ENCODE assay signal across 8 mouse cellular contexts in the genomic region with DNA sequence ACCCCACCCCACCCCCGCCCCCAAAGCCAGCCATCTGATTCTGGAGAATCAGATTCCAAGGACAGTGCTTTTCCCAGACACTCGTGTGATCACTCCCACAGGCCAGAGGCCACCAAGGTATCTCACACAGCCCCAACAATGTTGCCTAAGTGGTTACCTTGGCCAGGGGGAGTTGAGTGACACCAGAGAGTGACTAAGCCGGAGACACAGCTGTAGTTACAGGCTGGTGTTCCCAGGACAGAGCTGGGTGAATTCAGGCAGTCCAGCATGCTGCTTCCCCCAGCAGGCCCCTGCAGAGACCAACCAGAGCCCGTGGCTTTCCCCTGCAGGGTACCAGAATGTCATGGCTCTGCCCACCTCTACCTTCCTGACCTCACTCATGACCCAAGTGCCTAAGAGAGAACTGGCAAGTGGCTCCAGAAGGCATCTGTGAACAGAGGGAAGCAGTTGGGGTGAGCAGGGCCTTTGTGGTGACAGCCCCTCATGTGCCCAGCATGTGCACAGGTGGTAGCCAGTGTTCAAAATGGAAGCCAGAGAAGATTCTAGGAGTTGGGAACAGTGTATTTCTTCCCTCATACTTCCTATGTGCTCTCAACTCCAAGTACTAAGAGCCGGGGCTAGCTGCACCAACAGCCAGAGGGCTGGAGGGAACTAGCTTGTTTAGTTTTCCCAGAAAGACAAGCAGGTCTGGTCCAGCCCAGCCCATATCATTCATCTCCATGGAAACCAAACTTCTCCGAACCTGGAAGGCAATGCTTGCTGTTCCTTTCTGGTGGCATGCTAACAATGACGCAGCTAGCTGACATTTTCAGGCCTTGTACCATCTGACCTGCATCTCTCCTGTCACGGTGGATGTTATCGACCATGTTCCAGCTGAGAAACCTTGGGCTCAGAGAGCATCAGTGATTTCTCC. TPM values are rescaled to one million over a fixed set of nuclear protein-coding genes. Genes with fewer than 3 reads are reported as not detected.
DNase-seq lines count a peak whose midpoint lies in the region; ATAC-seq and TF ChIP-seq lines count a peak whose summit lies in the region.

No protein-coding gene starts in this region.

- H3K4me1 ChIP-seq in intestine, embryonic 15.5 days (replicated peaks) = peaks cover 13% of the 10 kb centered on the region
- H3K4me1 ChIP-seq in intestine, postnatal 0 days (replicated peaks; ENCODE audit: control insufficient read depth, insufficient read depth, low read length) = no peaks in the 10 kb centered on the region
- no peaks in the 10 kb centered on the region for H3K4me1 ChIP-seq in brown adipose tissue, adult 24 weeks (ENCODE audit: control insufficient read depth, insufficient read depth, insufficient read length, low read length)

- 45% methylated on average over 9 of the region's 9 CpGs for WGBS in intestine, embryonic 15.5 days
- WGBS in intestine, postnatal 0 days = 51% methylated on average over 9 of the region's 9 CpGs

- H3K4me2 ChIP-seq in intestine, embryonic 15.5 days (replicated peaks) = no peak overlapping the region
- no peak overlapping the region for H3K4me2 ChIP-seq in intestine, postnatal 0 days (replicated peaks; ENCODE audit: low read depth)

- H3K27me3 ChIP-seq in intestine, embryonic 15.5 days (replicated peaks) = no peaks in the 10 kb centered on the region
- H3K27me3 ChIP-seq in intestine, postnatal 0 days (replicated peaks; ENCODE audit: control insufficient read depth, insufficient read depth, low read length) = no peaks in the 10 kb centered on the region

- TF ChIP-seq CTCF in intestine, postnatal 0 days (IDR thresholded peaks at IDR 0.05; ENCODE audit: low read depth) = no peak

- no peaks in the 10 kb centered on the region for H3K36me3 ChIP-seq in intestine, embryonic 15.5 days
- H3K36me3 ChIP-seq in intestine, postnatal 0 days (ENCODE audit: control insufficient read depth, insufficient read depth) = no peaks in the 10 kb centered on the region

- ATAC-seq in intestine, embryonic 15.5 days = peak; percentile 43; the same call in 1 of the 2 replicates
- no peak for ATAC-seq in intestine, postnatal 0 days

- no peak overlapping the region for H3K9ac ChIP-seq in intestine, embryonic 15.5 days
- H3K9ac ChIP-seq in intestine, postnatal 0 days (ENCODE audit: low read depth, low read length) = no peak overlapping the region

- peak; percentile 44 for DNase-seq in adrenal gland, postnatal 14 days
- no peak for DNase-seq in adrenal gland, adult 18-20 months (ENCODE audit: low spot score in 2 of 2)
- DNase-seq in lung, postnatal 36 days = peak; percentile 39
- no peak for DNase-seq in ovary, postnatal 10 days (ENCODE audit: low spot score)
- DNase-seq in T-cell, adult 2 months (ENCODE audit: low spot score) = no peak

- no peak overlapping the region for H3K4me3 ChIP-seq in intestine, embryonic 15.5 days (replicated peaks)
- no peak overlapping the region for H3K4me3 ChIP-seq in intestine, postnatal 0 days (ENCODE audit: low read depth, low read length)
- H3K4me3 ChIP-seq in brown adipose tissue, adult 24 weeks (ENCODE audit: insufficient read depth, low read depth, low read length) = no peak overlapping the region

- H3K27ac ChIP-seq in intestine, embryonic 15.5 days = no peak overlapping the region
- H3K27ac ChIP-seq in intestine, postnatal 0 days (ENCODE audit: low read depth, low read length) = no peak overlapping the region
- peak overlapping the region; percentile 11; the same call in 1 of the 2 replicates for H3K27ac ChIP-seq in brown adipose tissue, adult 24 weeks (replicated peaks; ENCODE audit: low read depth, low read length)

- no peaks in the 10 kb centered on the region for H3K9me3 ChIP-seq in intestine, embryonic 15.5 days
- H3K9me3 ChIP-seq in intestine, postnatal 0 days (ENCODE audit: control insufficient read depth) = no peaks in the 10 kb centered on the region

RNA-seq across cellular contexts. Expression of gene Fam110a, which starts 18.5 kb away (rescaled TPM):
- 8.2 and 8.5 TPM in 2 replicates for total RNA-seq in adrenal gland, postnatal 14 days (2021)
- total RNA-seq in adrenal gland, adult 18-20 months (2021) = 10 to 100 TPM in 1 of 2 experiments, 1 to 10 TPM in 1; 6.6 to 10.3 TPM
- polyA plus RNA-seq in intestine, embryonic 15.5 days (2015; fragmentation: Nextera tagmentation; extraction: Ambion mirVana) = 22.5 and 23.7 TPM in 2 replicates
- 14.5 and 14.9 TPM in 2 replicates for polyA plus RNA-seq in intestine, postnatal 0 days (2015; fragmentation: Nextera tagmentation; extraction: Ambion mirVana)
- polyA plus RNA-seq in brown adipose tissue, adult 24 weeks (2012; ENCODE audit: insufficient read depth, insufficient read length, missing spikeins) = 1.7 and 2.6 TPM in 2 replicates

RNA-seq across cellular contexts. Expression of gene Slc52a3, which starts 34.8 kb away (rescaled TPM):
- 1.6 and 2.4 TPM in 2 replicates for total RNA-seq in adrenal gland, postnatal 14 days (2021)
- total RNA-seq in adrenal gland, adult 18-20 months (2021) = 1 to 10 TPM; 3.9 to 5.6 TPM
- polyA plus RNA-seq in intestine, embryonic 15.5 days (2015; fragmentation: Nextera tagmentation; extraction: Ambion mirVana) = 3.9 and 5.4 TPM in 2 replicates
- 15.7 and 15.8 TPM in 2 replicates for polyA plus RNA-seq in intestine, postnatal 0 days (2015; fragmentation: Nextera tagmentation; extraction: Ambion mirVana)
- polyA plus RNA-seq in brown adipose tissue, adult 24 weeks (2012; ENCODE audit: insufficient read depth, insufficient read length, missing spikeins) = 0.42 TPM in 1 of 2 replicates, not detected in the other

RNA-seq across cellular contexts. Expression of gene Angpt4, which starts 50.5 kb away (rescaled TPM):
- 0.26 and 0.33 TPM in 2 replicates for total RNA-seq in adrenal gland, postnatal 14 days (2021)
- 1 to 10 TPM in 1 of 2 experiments, under 1 TPM in 1; 0.36 to 1.2 TPM for total RNA-seq in adrenal gland, adult 18-20 months (2021)
- 0.63 and 1.1 TPM in 2 replicates for polyA plus RNA-seq in intestine, embryonic 15.5 days (2015; fragmentation: Nextera tagmentation; extraction: Ambion mirVana)
- polyA plus RNA-seq in intestine, postnatal 0 days (2015; fragmentation: Nextera tagmentation; extraction: Ambion mirVana) = 0.18 and 0.27 TPM in 2 replicates
- polyA plus RNA-seq in brown adipose tissue, adult 24 weeks (2012; ENCODE audit: insufficient read depth, insufficient read length, missing spikeins) = 0.96 TPM in 1 of 2 replicates, not detected in the other

Comparison
In these comparisons a context has a peak if more than half of its experiments do, and no peak if none do; other contexts are left out.
1. DNase-seq: peak in adrenal gland, postnatal 14 days (single experiment) and lung, postnatal 36 days (single experiment); none in adrenal gland, adult 18-20 months (0 of 2), ovary, postnatal 10 days (single experiment) and T-cell, adult 2 months (single experiment).